Mouse (Mus musculus) frontal cortex, postnatal 14 days (tissue): ENCODE measurements around the gene Cecr2.

ENCODE experiments used
- DNase-seq, 2 experiments: peaks; one replicate each; pipeline ENCODE4 v3.0.0; 2022; ENCODE audit warnings: low spot score in 2 of 2

The Cecr2 gene

GRCm38 (mm10) chr6:120667911-120668310 is 1.7 kb downstream of the Cecr2 start:
- no peak for DNase-seq

GRCm38 (mm10) chr6:120674121-120674520 is 8.0 kb downstream of the Cecr2 start:
- DNase-seq, result no peak

- no peak for DNase-seq
Measured at GRCm38 (mm10) chr6:120674881-120675280, 8.7 kb downstream of the Cecr2 start.

- no peak for DNase-seq
Measured at GRCm38 (mm10) chr6:120675979-120676378, 9.8 kb downstream of the Cecr2 start.

GRCm38 (mm10) chr6:120683351-120683750 is 17.2 kb downstream of the Cecr2 start:
- DNase-seq, result no peak

GRCm38 (mm10) chr6:120684750-120685149 is 18.6 kb downstream of the Cecr2 start:
- DNase-seq, result no peak

GRCm38 (mm10) chr6:120686872-120687650 is 20.9 kb downstream of the Cecr2 start:
- DNase-seq, result no peak

- DNase-seq, result no peak
Measured at GRCm38 (mm10) chr6:120700221-120700620, 34.1 kb downstream of the Cecr2 start.

GRCm38 (mm10) chr6:120704376-120704775 is 38.2 kb downstream of the Cecr2 start:
- no peak for DNase-seq

- DNase-seq, result no peak
Measured at GRCm38 (mm10) chr6:120708759-120709158, 42.6 kb downstream of the Cecr2 start.

GRCm38 (mm10) chr6:120714806-120715205 is 48.6 kb downstream of the Cecr2 start:
- DNase-seq, result no peak

GRCm38 (mm10) chr6:120715227-120715626 is 49.1 kb downstream of the Cecr2 start:
- no peak for DNase-seq

- no peak for DNase-seq
Measured at GRCm38 (mm10) chr6:120715851-120716250, 49.7 kb downstream of the Cecr2 start.

- DNase-seq, result no peak
Measured at GRCm38 (mm10) chr6:120716531-120716984, 50.4 kb downstream of the Cecr2 start.

GRCm38 (mm10) chr6:120725986-120726385 is 59.8 kb downstream of the Cecr2 start:
- no peak for DNase-seq

GRCm38 (mm10) chr6:120736011-120736410 is 69.8 kb downstream of the Cecr2 start:
- no peak for DNase-seq

GRCm38 (mm10) chr6:120736566-120736965 is 70.4 kb downstream of the Cecr2 start:
- no peak for DNase-seq

- DNase-seq, result no peak
Measured at GRCm38 (mm10) chr6:120743130-120743529, 77.0 kb downstream of the Cecr2 start.

- no peak for DNase-seq
Measured at GRCm38 (mm10) chr6:120744266-120744665, 78.1 kb downstream of the Cecr2 start.

GRCm38 (mm10) chr6:120746416-120746815 is 80.2 kb downstream of the Cecr2 start:
- no peak for DNase-seq

GRCm38 (mm10) chr6:120761151-120761550 is 95.0 kb downstream of the Cecr2 start:
- DNase-seq, result no peak

GRCm38 (mm10) chr6:120769972-120770371 is 103.8 kb downstream of the Cecr2 start:
- DNase-seq, result no peak

GRCm38 (mm10) chr6:120771366-120771765 is 105.2 kb downstream of the Cecr2 start:
- no peak for DNase-seq

GRCm38 (mm10) chr6:120772025-120772424 is 105.9 kb downstream of the Cecr2 start:
- no peak for DNase-seq
